Mouse (Mus musculus): Measurements from ENCODE around the gene Ppp1r16b. TPM values are rescaled to one million over a fixed set of nuclear protein-coding genes. Genes with fewer than 3 reads are reported as not detected.
"Not testable (repeated sequence)": the region's sequence is repeated elsewhere in the genome, so short reads cannot be mapped to it uniquely, and the experiment has no call there.

Gene Ppp1r16b
- total RNA-seq, 2 experiments from 2014 or later, result 0.21 to 0.31 TPM

DNA sequence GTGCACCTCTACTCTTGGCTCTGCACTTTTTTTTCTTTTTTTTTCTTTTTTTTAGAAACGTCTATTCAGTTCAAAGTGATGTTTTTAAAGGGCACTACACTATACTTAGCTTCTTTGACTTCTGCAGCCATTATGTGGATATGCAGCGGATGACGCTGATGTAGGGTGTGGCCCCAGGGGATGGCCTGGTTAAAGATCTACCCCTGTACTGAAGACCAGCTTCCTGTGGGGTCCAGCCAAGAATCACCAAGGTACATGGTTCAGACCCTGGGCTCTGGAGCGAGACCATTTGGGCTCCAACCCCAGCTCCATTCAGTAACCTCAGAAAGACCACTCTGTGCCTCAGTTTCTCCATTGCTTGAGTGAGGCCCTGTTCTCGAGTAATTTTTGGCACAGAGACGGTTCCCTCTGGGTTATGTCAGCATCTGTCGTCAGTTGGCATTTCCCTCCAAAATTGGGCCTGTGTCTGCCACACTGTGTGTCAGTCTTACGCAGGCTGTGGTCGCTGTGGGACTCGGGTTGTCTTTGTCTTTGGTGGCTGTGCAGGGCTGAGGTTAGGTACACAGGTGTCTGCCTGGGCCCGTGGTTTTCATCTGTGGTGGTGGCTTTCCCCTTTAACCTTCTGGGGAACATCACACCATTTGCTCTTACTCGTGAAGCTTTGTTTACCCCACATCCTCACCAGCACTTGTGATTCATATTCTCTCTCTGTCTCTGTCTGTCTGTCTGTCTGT, 53.8 kb downstream of the Ppp1r16b start:
- no peak; the same call in 1 of the 2 replicates for ATAC-seq (replicated peaks; ENCODE audit: poor library complexity, severe bottlenecking)

DNA sequence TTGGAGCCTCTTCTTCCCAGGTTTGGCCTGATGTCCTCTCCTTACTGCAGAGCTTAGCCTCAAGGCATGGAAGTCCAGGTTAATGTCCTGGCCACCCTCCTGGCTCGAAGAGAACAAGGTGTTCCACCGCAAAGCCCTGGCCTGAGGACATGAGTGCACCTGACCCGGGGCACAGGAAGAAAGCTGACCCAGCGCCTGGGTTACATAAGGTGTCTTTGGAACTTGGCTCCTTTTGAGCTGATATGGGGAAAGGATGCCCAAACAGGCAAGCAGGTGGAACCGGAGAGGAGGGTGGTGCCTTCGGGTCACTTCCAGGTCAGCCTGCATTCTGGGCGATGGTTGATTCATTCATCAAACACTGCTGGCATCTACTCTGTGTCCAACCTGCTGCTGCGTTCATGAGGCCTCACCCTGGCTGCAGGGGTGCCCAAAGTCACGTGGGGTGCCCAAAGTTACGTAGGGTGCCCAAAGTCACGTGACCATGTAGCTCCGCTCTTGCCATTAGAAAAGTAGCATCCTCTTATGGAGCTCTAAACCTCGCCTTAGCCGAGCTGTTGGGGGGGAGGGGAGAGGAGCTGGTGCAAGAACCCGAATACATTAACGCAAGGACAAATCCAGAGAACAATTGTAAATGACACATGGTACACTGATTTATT, 55.6 kb downstream of the Ppp1r16b start:
- no peak for ATAC-seq (replicated peaks; ENCODE audit: poor library complexity, severe bottlenecking)

DNA sequence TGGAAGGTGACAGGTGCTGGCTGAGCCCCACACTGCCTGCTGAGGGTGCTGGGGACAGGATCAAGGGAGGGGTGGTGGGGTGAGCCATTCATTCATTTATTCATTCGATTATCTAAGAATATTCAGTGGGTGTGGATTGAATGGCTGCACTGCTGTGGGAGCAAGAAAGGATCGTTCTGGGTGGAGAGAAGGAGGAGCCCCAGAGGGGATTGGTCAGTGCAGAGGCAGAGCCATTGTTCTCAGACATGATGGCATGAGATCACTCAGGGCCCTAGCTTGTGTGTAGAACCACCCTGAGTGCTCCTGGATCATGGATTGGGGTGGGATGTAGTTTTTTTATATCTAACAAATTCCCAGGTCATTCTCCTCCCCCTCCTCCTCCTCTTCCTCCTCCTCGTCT, 56.3 kb downstream of the Ppp1r16b start:
- no peak for ATAC-seq (replicated peaks; ENCODE audit: poor library complexity, severe bottlenecking)

DNA sequence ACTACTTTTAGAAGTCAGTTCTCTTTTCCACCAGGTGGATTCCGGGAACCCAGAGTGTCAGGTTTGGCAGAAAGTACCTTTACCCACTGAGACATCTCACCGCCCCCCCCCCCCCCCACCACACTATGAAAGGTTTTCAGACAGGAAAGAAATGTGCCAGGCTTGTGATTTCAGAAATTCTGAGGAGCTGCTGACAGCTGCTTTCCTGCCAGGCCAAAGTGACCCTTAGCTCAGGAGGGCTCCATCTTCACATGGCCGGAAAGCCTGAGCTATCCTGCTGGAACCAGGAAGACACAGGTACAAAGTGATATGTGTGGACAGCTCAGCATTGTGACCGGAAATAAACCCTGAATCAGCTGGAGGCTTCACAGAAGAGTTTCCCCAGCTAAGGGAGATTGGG, 56.9 kb downstream of the Ppp1r16b start:
- ATAC-seq (replicated peaks; ENCODE audit: poor library complexity, severe bottlenecking), result no peak

DNA sequence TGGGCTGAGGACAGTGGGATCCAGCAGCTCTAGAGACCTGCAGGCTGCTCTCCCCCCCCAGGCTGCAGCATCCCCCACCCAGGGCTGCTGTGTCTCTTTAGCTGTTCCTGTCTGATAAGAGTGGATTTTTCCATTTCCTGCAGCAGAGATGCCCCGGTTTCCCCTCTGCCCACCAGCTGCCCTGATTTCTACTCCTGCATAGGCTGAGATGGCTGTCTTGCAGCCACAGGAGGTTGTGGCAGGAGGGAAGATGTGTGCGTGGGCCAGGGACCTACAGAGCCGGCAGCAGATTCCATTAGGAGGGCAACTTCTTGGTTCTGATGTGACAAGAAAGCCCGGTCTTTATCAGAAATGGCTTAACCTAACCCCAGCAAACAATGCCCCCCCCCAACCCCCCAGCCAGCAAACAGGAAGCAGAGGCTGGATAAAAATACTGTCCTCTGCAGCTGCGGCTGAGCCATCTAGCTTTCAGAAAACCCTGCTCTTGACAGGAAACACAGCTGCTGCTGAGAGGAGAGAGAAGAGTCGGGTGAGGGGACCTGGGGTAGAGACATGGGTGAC, 57.9 kb downstream of the Ppp1r16b start:
- ATAC-seq (replicated peaks; ENCODE audit: poor library complexity, severe bottlenecking), result peak; percentile 23

DNA sequence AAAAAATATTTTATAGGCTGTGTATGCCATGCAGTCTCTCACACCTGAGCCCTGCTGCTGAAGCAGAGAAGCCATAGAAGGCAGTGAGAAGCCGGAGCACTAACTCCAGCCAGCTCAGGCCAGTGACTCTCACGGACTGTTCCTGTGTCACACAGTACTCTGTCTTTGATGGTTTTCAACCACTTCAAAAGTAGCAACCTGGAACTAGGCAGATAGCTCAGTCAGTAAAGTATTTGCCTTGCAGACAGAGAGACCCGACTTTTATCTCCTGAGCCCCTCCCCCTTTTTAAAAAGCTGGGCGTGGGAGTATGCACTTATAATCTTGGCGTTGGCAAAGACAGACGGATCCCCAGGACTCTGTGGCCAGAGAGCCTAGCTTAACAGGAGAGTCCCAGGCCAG, 58.6 kb downstream of the Ppp1r16b start:
- ATAC-seq (replicated peaks; ENCODE audit: poor library complexity, severe bottlenecking), result no peak

DNA sequence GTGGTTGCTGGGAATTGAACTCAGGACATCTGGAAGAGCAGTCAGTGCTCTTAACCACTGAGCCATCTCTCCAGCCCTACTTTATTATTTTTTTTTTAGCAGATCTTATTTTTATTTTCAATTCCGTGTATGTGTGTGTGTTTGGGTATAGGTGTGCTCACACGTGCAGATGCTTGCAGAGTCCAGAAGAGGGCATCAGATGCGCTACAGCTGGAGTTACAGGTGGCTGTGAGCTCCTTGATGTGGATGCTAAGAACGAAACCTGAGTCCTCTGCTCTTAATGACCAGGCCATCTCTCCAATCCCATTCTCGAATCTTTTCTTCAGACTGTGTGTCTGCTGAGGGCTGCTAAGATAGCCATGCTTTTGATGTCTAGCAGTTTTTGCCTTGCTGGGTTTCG, 61.1 kb downstream of the Ppp1r16b start:
- ATAC-seq (replicated peaks; ENCODE audit: poor library complexity, severe bottlenecking), result no peak

DNA sequence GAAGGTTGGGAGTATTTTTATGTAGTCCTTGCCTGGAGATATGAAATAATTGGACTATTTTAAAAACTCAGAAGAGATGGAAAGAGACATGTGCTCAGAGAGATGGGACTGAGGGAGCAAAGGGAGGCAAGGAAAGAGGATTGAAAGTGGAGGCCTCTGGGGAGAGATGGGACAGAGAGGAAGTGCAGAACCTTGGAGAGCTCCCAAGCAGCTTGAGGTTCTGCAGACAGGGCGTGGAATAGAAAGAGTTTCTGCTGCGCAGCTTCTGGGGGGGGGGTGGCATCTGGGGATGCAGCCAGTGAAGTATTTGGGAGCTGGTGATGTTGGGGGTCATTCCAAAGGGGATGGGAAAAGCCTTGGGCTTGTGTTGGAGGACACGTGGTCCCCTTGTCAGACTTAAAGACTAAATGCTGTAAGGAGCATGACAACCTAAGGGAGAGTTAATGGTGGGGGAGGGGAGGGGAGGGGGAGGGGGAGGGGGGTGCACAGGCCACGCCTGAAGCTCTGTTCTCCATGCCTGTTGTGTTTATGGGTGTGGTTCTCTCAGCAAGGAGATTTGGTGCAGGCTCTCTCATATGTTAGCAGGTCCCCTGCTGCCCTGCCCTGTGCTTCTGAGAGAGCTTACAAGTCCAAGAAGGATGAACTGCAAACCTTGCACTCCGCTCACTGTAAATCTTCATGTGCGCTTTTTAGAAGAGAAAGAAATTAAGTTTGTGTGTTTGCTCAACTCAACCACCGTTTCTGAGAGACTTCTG, 63.0 kb downstream of the Ppp1r16b start:
- ATAC-seq (replicated peaks; ENCODE audit: poor library complexity, severe bottlenecking), result peak; percentile 63

DNA sequence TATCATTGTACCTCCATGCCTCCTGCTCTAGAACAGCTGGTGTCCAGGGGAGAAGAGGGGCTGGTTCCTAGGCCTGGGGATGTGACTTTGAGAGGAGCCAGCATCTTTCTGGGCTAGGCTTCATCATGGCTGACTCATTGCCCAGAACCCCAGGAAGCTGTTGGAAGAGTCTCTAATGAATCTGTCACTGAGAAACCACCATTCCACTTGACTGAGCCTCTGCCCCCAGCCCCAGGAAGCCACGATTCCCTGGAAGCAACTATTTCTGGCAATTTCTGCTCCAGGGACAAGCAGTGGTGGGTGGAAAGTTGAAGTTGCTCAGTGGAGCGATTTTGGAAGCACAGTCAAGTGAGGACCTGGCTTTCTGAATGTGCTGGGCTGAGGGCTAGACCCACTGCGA, 65.7 kb downstream of the Ppp1r16b start:
- ATAC-seq (replicated peaks; ENCODE audit: poor library complexity, severe bottlenecking), result no peak

DNA sequence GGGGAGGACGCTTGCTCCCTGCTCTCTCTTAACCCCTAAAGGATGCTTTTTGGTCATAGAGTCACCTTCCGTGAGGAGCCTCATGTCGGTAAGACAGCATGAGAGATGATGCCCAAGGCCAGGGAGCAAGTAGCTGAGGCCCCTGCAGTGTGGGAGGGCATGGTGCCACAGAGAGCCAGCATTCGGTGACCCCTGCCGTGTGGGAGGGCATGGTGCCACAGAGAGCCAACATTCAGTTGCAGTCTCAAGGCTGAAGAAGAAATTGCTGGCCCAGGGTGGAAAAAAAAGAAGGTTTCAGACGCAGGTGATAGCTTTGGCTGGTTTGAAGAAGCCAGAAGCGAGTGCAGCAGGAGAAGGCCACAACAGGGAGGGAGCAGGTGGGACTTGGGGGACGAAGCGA, 67.3 kb downstream of the Ppp1r16b start:
- ATAC-seq (replicated peaks; ENCODE audit: poor library complexity, severe bottlenecking), result no peak

DNA sequence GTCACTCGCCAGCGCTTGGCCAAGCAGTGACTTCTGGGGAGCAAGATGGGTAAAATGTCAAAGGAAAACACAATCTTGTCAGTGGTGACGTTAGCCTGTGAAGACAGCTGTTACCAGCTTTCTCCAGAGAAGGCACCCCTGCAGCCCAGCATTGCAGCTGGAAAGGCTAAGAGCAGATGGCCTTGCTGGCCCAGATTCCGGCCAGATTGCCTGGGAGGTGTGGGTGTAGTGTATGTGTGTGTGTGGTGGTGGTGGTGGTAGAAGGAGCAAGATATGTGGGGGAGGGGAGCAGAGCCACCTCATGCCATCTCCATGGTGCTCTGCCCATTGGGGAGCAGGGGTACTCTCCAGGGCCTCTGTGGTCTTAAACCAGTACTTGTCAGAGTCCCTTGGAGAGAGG, 67.9 kb downstream of the Ppp1r16b start:
- no peak for ATAC-seq (replicated peaks; ENCODE audit: poor library complexity, severe bottlenecking)

DNA sequence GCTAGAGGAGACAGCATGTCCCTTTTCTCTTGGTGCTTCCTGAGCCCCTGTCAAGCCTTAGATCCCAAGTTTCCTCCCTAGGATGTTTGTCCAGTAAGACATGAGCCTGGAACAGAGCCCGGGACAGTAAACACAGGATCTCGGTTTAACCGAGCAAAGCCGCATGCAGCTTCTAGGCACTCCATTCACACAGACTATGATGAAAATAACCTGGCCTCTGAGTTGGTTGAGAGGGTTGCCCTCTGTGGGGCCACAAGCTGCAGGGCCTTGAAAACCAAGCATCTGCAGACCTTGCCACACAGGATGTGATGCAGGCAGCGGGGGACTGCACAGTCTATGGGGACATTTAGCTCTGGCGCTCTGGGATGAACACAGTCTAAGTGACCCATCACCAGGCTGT, 68.7 kb downstream of the Ppp1r16b start:
- ATAC-seq (replicated peaks; ENCODE audit: poor library complexity, severe bottlenecking), result peak; percentile 82

DNA sequence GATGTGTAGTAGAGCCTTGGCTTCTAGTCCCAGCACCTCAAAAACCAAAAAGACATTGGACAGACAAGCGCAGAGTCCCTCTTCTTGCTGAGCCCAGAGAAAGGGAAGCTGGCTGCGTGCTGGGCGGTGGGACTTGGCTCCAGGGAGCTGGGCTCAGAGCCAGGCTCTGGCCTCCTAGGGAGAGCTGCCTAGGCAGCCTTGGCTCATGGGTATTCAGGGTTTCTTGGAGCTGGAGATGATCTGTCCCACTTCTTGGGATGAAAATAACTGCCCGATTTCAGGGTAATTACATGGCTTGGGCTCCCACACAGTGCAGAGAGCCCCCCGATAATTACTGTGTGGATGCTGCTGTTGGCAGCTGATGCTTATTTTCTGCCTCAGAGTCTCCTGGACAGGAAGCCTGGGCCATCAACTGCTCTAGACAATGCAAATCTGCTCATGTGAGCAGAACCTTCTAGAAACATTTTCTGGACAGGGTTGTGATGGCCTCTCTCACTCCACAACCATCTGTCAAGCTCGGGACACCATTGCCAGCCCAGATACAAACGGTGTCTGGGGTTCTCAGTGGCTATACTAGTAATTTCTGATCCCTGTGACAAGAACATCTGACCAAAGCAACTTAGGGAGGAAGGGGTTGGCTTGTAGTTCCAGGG, 69.4 kb downstream of the Ppp1r16b start:
- ATAC-seq (replicated peaks; ENCODE audit: poor library complexity, severe bottlenecking), result peak; percentile 16; the same call in 1 of the 2 replicates

DNA sequence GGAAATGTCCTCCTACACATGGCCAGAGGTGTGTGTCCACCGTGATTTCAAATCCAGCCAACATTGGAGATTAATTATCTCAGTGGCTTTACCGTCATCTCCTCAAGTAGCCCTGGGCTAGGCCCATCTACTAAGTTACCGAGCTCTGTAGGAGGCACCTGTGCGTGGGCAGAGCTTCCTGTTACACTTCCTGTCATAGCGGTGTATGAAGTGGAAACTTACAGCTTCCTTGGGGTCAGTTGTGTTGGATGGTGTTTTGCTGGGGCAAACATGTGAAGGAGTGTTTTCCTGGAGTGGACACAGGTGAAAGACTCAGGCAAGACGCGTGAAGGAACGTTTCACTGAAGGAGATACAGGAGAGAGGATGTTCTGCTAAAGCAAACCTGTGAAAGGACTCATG, 70.1 kb downstream of the Ppp1r16b start:
- no peak for ATAC-seq (replicated peaks; ENCODE audit: poor library complexity, severe bottlenecking)

DNA sequence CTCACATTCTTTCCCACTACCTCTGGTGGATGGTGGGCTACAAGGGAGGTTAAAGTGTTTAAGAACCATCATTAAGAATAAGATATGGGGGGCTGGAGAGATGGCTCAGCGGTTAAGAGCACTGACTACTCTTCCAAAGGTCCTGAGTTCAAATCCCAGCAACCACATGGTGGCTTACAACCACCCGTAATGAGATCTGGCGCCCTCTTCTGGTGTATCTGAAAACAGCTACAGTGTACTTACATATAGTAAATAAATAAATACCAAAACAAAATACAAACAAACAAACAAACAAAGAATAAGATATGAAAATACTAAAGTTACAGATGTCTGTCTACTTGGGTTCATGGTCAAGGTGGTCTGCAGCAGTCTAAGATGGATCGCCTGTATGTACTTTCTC, 71.0 kb downstream of the Ppp1r16b start:
- ATAC-seq (replicated peaks; ENCODE audit: poor library complexity, severe bottlenecking), result not testable (repeated sequence)

DNA sequence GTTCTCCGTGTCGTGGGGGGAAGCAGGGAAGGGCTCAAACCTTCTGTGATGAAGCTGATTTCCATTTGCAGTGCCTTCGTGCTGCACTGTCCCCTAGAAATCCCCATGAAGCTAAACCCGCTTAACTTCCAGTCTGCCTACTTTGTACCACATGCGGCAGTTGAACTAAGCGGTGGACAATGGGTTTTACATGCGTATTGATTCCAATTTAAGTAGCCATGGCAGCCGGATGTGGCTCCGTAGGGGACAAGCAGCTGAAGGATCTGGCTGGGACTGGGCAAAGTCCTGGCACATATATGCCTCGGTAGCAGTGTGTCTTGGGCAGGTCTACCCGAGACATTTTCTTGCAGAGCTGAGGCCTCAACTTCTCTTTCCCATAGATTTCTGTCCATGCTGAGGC, 73.4 kb downstream of the Ppp1r16b start:
- ATAC-seq (replicated peaks; ENCODE audit: poor library complexity, severe bottlenecking), result no peak

DNA sequence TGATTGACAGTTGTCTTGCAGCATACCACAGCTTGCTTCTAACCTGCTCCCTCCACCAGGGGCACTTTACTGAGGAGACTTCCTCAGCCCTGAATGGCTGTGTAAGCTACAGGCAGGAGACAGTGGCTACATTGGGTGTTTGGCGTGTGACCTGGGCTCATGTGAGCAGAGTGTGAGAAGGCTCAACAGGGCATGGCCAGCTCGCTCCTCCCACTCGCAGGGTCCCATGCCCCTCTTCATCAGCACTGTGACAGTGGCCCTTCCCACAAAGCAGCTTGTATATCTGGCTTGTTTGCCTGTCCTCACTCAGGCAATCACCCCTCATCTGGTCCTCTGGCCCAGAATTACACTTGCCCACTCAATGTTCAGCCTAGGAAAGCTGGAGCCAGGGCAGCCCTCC, 73.9 kb downstream of the Ppp1r16b start:
- ATAC-seq (replicated peaks; ENCODE audit: poor library complexity, severe bottlenecking), result no peak

DNA sequence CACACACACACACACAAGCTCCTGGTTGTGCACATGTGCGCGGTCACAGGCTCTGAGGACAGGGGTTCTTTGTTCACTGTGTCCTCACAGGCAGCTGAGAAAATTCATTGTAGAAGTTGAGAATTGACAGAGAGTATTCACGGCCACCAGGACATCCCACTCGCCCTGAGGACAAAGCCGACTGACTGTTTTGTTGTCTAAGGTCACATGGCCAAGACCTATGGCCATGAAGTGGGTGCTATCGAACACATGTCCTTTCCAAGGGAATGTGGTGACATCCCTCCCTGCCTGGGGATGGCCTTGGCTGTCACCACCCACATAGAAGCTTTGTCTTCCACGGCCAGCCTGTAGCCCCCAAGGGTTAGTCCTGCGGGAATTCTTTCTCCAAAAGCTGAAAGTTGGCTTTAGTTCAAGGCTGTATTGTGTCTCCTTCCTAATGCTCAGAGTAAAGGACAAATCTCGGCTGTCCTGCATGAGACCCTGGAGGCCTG, 75.9 kb downstream of the Ppp1r16b start:
- no peak for ATAC-seq (replicated peaks; ENCODE audit: poor library complexity, severe bottlenecking)

DNA sequence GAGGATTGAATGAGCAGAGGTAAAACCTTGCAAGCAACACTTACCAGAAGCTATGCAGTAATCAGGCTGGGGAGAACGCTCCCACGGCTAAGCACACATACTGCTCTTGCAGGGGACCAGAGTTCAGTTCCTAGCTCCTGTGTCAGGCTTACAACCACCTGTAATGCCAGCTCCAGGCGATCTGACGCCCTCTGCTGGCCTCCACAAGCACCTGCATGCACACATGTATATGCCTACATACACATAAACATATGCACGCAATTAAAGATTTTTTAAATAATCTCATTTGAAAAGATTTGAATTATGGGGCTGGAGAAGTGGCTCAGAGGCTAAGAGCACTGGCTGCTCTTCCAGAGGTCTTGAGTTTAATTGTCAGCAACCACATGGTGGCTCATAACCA, 77.2 kb downstream of the Ppp1r16b start:
- no peak for ATAC-seq (replicated peaks; ENCODE audit: poor library complexity, severe bottlenecking)

DNA sequence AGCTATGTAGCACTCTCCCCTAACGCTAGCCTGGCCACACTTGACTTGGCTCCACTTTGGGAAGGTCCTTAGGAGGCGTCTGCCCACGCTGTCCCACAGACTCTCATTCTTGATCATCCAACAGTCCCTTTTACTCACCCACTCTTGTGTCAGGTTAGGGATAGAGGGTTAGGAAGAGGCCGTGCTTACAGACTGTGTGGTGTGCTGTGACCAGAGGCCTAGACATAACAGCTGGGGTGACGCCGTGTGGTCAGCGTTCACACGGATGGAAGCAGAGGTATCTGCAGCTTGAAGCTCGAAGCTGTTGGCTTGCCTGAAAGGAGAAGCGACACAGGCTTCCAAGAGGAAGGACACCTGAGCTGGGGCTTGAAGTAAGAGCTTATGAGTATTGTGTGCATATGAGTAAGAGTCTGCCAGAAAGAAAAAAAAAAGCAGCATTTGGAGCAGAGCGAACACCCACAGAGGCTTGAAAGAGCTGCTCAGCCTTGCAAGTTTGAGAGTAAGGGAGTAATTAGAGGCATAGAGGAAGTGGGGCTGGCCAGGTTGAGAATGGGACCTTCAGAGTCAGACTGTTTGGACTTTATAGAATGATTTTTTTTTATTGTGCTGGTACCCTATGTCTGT, 78.4 kb downstream of the Ppp1r16b start:
- ATAC-seq (replicated peaks; ENCODE audit: poor library complexity, severe bottlenecking), result no peak
